Mouse (Mus musculus): Measurements from ENCODE around the gene Stard10.

DNA sequence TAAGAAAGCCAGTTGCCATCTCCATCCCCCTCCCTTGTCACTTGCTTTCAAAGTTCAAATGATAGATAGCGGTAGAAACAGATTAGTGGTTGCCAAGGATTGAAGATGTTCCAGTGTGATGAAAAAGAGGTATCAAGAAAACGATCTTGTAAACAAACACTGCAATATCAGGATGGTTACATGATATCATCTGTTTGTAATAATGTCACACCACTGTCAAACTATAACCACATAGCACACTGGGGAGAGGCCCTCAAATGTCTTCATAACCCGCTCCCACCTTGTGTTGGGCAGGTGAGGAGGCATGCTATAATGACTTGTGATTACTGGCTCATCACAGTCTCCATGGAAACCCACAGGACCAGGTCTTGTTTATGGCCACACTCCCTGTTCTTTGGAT, 18.5 kb upstream of the Stard10 start:
- TF ChIP-seq CTCF (IDR thresholded peaks at IDR 0.05; ENCODE audit: low read depth) = no peak
- TF ChIP-seq EP300 (IDR thresholded peaks at IDR 0.05; ENCODE audit: low read depth) = no peak

Data from heart, postnatal 0 days (tissue).